Mouse (Mus musculus) inflammation-experienced regulatory T-cells, adult 6 months (primary cell): ENCODE data around the gene Spata9. TPM values are rescaled to one million over a fixed set of nuclear protein-coding genes. Genes with fewer than 3 reads are reported as not detected.
A peak's percentile ranks its signal among the peaks of the same experiment; 100 is the strongest.

Experiments
- ATAC-seq: one replicate; pipeline ENCODE4 v1.8.0; 2017
- polyA plus RNA-seq, 3 experiments: library from polyadenylated mRNA; unstranded; fragments of 100-300 nt; shearing (Covaris generic); gene quantifications; one replicate each; pipeline ENCODE4 v1.2.1; 2017

Gene Spata9
- polyA plus RNA-seq, 3 experiments from 2014 or later, result not detected

- ATAC-seq, result peak; percentile 54
Measured at GRCm38 (mm10) chr13:75992169-75993028, 25.4 kb downstream of the Spata9 start.

DNA sequence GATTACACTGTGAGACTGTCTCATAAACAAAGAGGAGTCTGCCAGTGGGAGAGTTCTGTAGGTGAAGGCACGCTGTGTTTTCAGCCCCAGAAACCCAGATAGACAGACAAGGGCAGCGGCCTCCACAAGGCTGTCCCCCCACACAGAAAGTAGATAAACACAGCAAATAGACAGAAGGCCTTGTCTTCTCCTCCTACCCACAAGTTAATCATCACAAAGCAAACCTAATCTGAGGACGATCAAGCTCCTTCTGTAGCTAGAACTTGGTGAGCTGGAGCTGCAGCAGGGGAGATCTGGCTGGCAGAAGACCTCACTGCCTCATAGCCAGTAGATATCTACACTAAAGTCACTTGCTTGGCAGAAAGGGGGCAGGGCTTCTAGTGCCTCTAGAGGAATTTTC is 36.3 kb downstream of the Spata9 start:
- no peak for ATAC-seq

DNA sequence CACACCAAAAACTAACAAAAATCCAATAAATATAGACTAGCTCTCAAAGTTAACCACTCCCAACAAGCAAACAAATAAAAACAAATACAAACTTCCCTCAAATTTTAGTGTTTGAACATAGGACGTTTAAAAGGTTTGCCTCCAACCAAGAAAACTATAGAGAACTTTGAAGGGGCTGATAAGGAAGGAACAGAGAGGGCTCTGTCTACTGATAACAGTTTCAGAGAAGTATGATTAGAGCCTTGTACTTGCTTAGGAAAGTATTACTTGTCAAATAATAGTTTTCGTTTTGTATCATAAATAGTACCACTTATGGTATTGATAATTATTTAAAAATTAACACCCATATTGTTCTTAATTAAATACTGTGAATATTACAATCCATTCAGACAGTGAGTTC is 47.6 kb downstream of the Spata9 start:
- no peak for ATAC-seq

- no peak for ATAC-seq
Measured at GRCm38 (mm10) chr13:76017465-76017864, 50.5 kb downstream of the Spata9 start.

DNA sequence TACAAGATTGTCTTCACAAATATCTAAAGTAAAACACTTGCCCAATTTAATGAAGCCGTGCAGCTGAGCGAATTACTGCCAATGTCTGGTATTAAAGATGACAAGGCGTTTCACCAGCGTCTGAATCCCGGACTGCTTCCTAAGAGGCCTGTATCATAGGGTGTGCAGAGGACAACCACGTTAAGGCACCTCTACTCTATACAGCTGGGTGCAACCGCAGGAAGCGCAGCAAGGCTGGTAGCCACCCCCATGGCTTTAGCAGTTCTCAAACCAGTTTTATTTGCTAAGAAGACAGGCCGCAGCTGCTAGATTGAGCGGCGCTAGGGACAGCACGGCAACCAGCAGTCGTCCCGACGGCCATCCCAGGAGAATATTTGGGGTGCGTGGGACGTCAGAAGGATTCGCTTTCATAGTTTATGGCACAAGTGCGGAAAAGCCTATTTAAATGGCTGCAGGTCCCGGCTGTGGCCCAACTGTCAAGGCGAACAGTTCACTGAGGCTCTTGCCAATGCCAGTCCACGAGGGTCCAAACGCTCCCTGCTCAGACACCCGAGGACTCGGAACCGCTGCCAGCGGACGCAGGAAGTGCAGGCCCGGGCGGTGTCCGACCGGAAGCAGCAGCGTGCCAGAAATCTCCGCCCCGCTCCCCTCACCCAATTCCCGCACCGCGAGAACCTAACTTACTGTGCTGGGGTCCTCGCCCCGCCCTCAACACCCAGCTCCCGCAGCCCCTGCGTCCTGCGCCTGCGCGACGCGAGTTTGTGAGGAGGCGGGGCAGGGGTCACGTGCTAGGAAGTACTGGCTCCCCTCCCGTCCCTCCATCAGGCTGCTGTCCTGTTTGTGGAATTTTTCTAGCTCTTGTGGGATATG is 51.3 kb downstream of the Spata9 start, which contains the start of gene Rfesd:
Gene Rfesd (minus strand): TSS at position 746 of the 870 bp plus-strand sequence.
- ATAC-seq, result peak; percentile 88

DNA sequence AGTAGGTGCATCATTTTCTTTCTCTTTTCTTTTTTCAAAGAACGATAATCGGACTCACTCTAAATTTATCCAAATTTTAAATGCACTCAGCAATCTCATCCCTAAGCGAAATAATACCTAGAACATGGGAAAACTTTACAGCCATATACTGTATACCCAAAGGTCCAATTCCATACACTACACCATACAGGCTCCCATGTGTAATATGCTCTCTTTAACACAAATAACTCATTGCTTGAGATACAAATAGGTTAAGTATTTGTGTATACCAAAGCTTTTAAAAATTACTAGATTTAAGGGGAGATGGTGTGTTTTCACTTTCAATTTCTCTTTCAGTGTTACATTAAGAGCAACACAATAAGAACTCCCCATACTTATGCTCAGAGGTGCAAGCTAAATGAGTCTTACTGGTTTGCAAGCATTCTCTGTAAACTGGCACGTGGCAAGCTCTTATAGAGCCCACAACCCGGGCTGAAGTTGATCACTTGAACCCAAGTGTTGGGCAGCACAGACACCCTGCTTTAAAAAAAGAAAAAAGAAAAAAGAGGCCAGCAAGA is 52.0 kb downstream of the Spata9 start:
- peak; percentile 36 for ATAC-seq

DNA sequence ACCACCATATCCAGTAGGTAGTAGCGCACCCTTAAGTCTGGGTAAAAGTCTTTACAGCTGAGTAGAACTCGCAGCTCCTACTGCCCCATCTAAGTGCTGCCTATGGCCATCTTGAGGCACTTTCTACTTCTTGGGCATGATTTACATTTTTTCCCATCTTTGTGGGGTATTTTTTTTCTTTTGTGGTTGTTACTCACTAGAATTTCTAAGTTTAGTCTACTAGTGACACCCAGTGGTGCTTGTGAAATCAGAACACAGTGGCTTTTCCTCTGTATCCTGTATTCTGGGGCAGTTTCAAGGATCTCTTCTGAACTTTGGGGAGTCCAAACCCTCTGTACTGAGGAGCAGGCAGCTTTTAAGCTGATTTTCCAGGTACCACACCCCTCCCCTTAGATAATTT is 54.8 kb downstream of the Spata9 start:
- no peak for ATAC-seq

DNA sequence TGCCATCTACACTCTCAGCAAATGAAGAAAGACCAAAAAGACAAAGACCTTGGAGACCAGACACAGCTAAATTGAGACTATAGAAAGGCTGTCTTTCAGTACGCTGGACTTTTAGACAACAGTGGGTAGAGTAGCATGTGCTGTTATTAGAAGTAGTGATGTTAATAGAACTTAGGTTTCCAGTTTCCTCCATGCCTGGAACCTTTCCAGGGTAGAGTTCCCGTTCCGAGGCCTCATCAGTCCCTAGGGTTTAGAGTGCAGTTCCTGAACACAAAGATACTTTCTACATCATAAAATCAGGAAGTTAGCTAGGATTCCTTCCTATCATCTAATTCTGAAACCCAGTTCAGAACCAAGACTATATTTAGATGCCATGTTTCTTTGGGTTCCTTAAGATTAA is 57.6 kb downstream of the Spata9 start:
- ATAC-seq, result no peak

DNA sequence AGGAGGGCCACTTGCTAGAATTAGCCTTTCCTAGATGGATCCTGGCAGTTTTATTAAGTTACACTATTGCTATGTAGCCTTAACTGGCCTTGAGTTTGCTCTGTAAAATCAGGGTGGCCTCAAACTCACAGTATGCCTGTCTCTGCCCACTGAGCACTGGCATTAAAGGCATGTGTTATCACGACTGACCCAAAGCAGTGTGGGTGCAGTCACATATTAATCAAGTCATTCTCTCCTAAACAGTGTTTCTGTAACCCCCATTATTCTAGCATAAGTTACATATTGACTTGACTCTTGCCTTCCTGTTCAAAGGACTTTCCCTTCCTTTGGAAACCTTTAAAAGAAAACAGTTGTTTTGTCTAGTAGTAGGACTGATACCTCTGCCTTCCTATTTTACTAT is 75.5 kb downstream of the Spata9 start:
- no peak for ATAC-seq

DNA sequence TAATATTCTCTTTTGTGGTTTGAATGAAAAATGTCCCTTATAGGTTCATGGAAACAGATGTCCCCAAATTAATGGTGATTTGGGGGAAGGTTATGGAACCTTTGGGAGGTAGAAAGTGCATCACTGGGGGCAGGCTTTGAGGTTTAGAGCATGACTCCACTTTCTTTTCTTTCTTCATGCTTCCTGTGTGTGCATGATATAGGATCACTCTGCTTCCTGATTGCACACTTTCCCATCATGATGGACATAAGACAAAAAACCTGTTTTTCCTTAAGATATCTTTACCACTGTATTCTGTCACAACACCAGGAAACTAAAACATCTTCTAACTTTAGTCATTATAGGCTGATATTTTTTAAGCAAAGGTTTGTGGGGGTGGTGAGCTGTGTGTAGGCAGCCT is 78.0 kb downstream of the Spata9 start:
- no peak for ATAC-seq

Other genes starting within 250 kb of the Spata9 start
- gene Glrx, start 127.3 kb upstream of the Spata9 start, polyA plus RNA-seq, result 100 to 1,000 TPM; 230 to 500 (median 245) TPM
- under 1 TPM in 1 of 3 experiments, not detected in 2; 0.11 TPM for gene Rhobtb3, start 23.2 kb upstream of the Spata9 start, polyA plus RNA-seq
- 10 to 100 TPM; 34.8 to 43.8 (median 35.7) TPM for gene Rfesd, start 51.6 kb downstream of the Spata9 start, polyA plus RNA-seq
- gene Gpr150, start 89.8 kb downstream of the Spata9 start, polyA plus RNA-seq, result not detected
- gene Arsk, start 131.5 kb downstream of the Spata9 start, polyA plus RNA-seq, result 10 to 100 TPM in 1 of 3 experiments, 1 to 10 TPM in 2; 5.2 to 11.0 (median 6.3) TPM
- 10 to 100 TPM; 11.8 to 16.4 (median 15.9) TPM for gene Ttc37, start 131.6 kb downstream of the Spata9 start, polyA plus RNA-seq